Mouse (Mus musculus): Measurements from ENCODE around the gene Spx. TPM values are rescaled to one million over a fixed set of nuclear protein-coding genes. Genes with fewer than 3 reads are reported as not detected.

The Spx gene
- polyA plus RNA-seq, 1 experiment, result not detected

DNA sequence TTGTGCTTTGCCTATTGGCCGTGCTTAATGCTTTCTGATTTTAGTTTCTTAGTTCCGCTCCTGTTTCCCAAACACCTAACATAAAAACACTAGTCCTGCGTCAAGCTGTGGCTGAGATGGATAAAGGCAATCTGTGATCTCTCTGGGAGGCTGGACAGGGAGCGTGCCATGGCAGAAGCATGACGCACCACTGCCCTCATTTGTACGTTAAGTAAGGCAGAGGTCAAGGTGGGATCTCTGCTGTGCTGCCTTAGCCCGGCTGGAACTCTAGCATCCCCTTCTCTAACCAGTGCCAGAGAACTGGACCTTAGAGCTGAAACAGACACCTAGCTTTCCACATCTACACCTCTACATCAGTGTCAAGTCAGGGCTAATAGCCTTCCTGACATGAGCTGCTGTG lies 31.6 kb upstream of the Spx start:
- peaks cover 52% of the 10 kb centered on the region for H3K36me3 ChIP-seq (ENCODE audit: control insufficient read depth)
- H3K9me3 ChIP-seq (ENCODE audit: control insufficient read depth, low read length), result 0 out of 2 replicates have a peak, but pooled peaks cover 2% of the 10 kb centered on the region
- H3K4me1 ChIP-seq (ENCODE audit: control insufficient read depth), result peaks cover 9% of the 10 kb centered on the region
- TF ChIP-seq GATA1 (IDR thresholded peaks at IDR 0.05; ENCODE audit: low read length), result no peak
- no peaks in the 10 kb centered on the region for H3K27me3 ChIP-seq (ENCODE audit: control insufficient read depth)
- H3K4me3 ChIP-seq (replicated peaks), result no peak overlapping the region

DNA sequence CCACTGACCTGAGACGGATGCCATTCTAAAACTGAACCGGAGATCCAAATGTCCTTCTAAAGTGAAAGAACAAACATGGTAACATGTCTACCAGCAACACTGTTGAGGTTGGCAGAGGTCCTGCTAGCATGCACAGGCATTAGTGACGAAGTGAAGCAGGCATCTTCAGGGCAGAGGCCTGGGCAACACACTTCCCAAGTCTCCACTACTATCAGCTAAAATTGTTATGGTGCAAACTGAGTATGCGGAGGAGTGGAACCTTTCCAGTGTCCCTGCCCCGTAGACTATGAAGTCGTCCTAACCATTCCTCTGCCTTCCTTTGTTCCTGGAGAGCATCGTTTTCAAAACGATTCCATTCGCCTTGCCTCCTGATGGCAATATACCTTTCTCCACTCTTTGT lies 28.7 kb upstream of the Spx start:
- Histone ChIP-seq H3K4me1 (ENCODE audit: control insufficient read depth) (peaks cover 29% of the 10 kb centered on the region), H3K4me3 (replicated peaks) (no peak overlapping the region), H3K9me3 (ENCODE audit: control insufficient read depth, low read length) (0 out of 2 replicates have a peak, but pooled peaks cover 2% of the 10 kb centered on the region), H3K27me3 (ENCODE audit: control insufficient read depth) (no peaks in the 10 kb centered on the region), H3K36me3 (ENCODE audit: control insufficient read depth) (peaks cover 32% of the 10 kb centered on the region)
- TF ChIP-seq GATA1 (IDR thresholded peaks at IDR 0.05; ENCODE audit: low read length) (no peak), TAL1 (IDR thresholded peaks at IDR 0.05; ENCODE audit: low read length) (no peak)

GRCm38 (mm10) chr6:142386285-142387010 lies 26.8 kb upstream of the Spx start:
- Histone ChIP-seq H3K4me3 (replicated peaks) (peak overlapping the region; percentile 95), H3K9me3 (ENCODE audit: control insufficient read depth, low read length) (no peaks in the 10 kb centered on the region), H3K4me1 (ENCODE audit: control insufficient read depth) (peaks cover 32% of the 10 kb centered on the region), H3K36me3 (ENCODE audit: control insufficient read depth) (peaks cover 34% of the 10 kb centered on the region), H3K27me3 (ENCODE audit: control insufficient read depth) (no peaks in the 10 kb centered on the region)
- TF ChIP-seq GATA1 (IDR thresholded peaks at IDR 0.05; ENCODE audit: low read length) (no peak), TAL1 (IDR thresholded peaks at IDR 0.05; ENCODE audit: low read length) (no peak)

GRCm38 (mm10) chr6:142387011-142387754 lies 26.1 kb upstream of the Spx start, which contains the start of the genes Recql and Golt1b:
Gene Recql, minus strand, starts transcription at chr6:142387087.
Gene Golt1b, plus strand, starts transcription at chr6:142387221.
- TF ChIP-seq TAL1 (IDR thresholded peaks at IDR 0.05; ENCODE audit: low read length), result no peak
- TF ChIP-seq GATA1 (IDR thresholded peaks at IDR 0.05; ENCODE audit: low read length), result no peak
- Histone ChIP-seq H3K4me3 (replicated peaks) (peak within 1 kb of the TSS; percentile 95), H3K27me3 (ENCODE audit: control insufficient read depth) (no peaks in the 10 kb centered on the region), H3K36me3 (ENCODE audit: control insufficient read depth) (peaks cover 32% of the 10 kb centered on the region), H3K9me3 (ENCODE audit: control insufficient read depth, low read length) (no peaks in the 10 kb centered on the region), H3K4me1 (ENCODE audit: control insufficient read depth) (peaks cover 32% of the 10 kb centered on the region)

GRCm38 (mm10) chr6:142387755-142388271 lies 25.4 kb upstream of the Spx start:
- peaks cover 32% of the 10 kb centered on the region for H3K4me1 ChIP-seq (ENCODE audit: control insufficient read depth)
- TF ChIP-seq TAL1 (IDR thresholded peaks at IDR 0.05; ENCODE audit: low read length), result no peak
- H3K27me3 ChIP-seq (ENCODE audit: control insufficient read depth), result no peaks in the 10 kb centered on the region
- H3K9me3 ChIP-seq (ENCODE audit: control insufficient read depth, low read length), result no peaks in the 10 kb centered on the region
- peak overlapping the region; percentile 95 for H3K4me3 ChIP-seq (replicated peaks)
- H3K36me3 ChIP-seq (ENCODE audit: control insufficient read depth), result peaks cover 31% of the 10 kb centered on the region

GRCm38 (mm10) chr6:142389101-142389500 lies 24.1 kb upstream of the Spx start:
- H3K9me3 ChIP-seq (ENCODE audit: control insufficient read depth, low read length), result no peaks in the 10 kb centered on the region
- no peaks in the 10 kb centered on the region for H3K27me3 ChIP-seq (ENCODE audit: control insufficient read depth)
- TF ChIP-seq TAL1 (IDR thresholded peaks at IDR 0.05; ENCODE audit: low read length) (no peak), GATA1 (IDR thresholded peaks at IDR 0.05; ENCODE audit: low read length) (no peak)
- H3K36me3 ChIP-seq (ENCODE audit: control insufficient read depth), result peaks cover 41% of the 10 kb centered on the region
- peaks cover 32% of the 10 kb centered on the region for H3K4me1 ChIP-seq (ENCODE audit: control insufficient read depth)
- no peak overlapping the region for H3K4me3 ChIP-seq (replicated peaks)

GRCm38 (mm10) chr6:142392312-142392711 lies 20.9 kb upstream of the Spx start:
- H3K4me3 ChIP-seq (replicated peaks), result no peak overlapping the region
- H3K27me3 ChIP-seq (ENCODE audit: control insufficient read depth), result no peaks in the 10 kb centered on the region
- H3K36me3 ChIP-seq (ENCODE audit: control insufficient read depth), result peaks cover 62% of the 10 kb centered on the region
- H3K9me3 ChIP-seq (ENCODE audit: control insufficient read depth, low read length), result no peaks in the 10 kb centered on the region
- TF ChIP-seq GATA1 (IDR thresholded peaks at IDR 0.05; ENCODE audit: low read length), result no peak
- TF ChIP-seq TAL1 (IDR thresholded peaks at IDR 0.05; ENCODE audit: low read length), result no peak
- H3K4me1 ChIP-seq (ENCODE audit: control insufficient read depth), result peaks cover 25% of the 10 kb centered on the region

- no peak for TF ChIP-seq TAL1 (IDR thresholded peaks at IDR 0.05; ENCODE audit: low read length)
- TF ChIP-seq GATA1 (IDR thresholded peaks at IDR 0.05; ENCODE audit: low read length), result no peak
- no peaks in the 10 kb centered on the region for H3K9me3 ChIP-seq (ENCODE audit: control insufficient read depth, low read length)
- H3K4me3 ChIP-seq (replicated peaks), result no peak overlapping the region
- H3K27me3 ChIP-seq (ENCODE audit: control insufficient read depth), result no peaks in the 10 kb centered on the region
- peaks cover 57% of the 10 kb centered on the region for H3K36me3 ChIP-seq (ENCODE audit: control insufficient read depth)
- peaks cover 4% of the 10 kb centered on the region for H3K4me1 ChIP-seq (ENCODE audit: control insufficient read depth)
Measured at GRCm38 (mm10) chr6:142394669-142395068, 18.6 kb upstream of the Spx start.

GRCm38 (mm10) chr6:142395756-142396155 lies 17.5 kb upstream of the Spx start:
- no peaks in the 10 kb centered on the region for H3K27me3 ChIP-seq (ENCODE audit: control insufficient read depth)
- TF ChIP-seq GATA1 (IDR thresholded peaks at IDR 0.05; ENCODE audit: low read length) (no peak), TAL1 (IDR thresholded peaks at IDR 0.05; ENCODE audit: low read length) (no peak)
- H3K4me3 ChIP-seq (replicated peaks), result no peak overlapping the region
- H3K4me1 ChIP-seq (ENCODE audit: control insufficient read depth), result peaks cover 3% of the 10 kb centered on the region
- no peaks in the 10 kb centered on the region for H3K9me3 ChIP-seq (ENCODE audit: control insufficient read depth, low read length)
- peaks cover 57% of the 10 kb centered on the region for H3K36me3 ChIP-seq (ENCODE audit: control insufficient read depth)
